Mouse (Mus musculus) neural tube, embryonic 13.5 days (tissue): ENCODE measurements around the gene Dnah8. TPM values are rescaled to one million over a fixed set of nuclear protein-coding genes. Genes with fewer than 3 reads are reported as not detected.

Source experiments
- ATAC-seq: fragments of 200-750 bp; cut with Nextera tagmentation; 2 replicates; pipeline ENCODE4 v1.8.0; 2017; ENCODE audit warnings: low read depth, mild to moderate bottlenecking, moderate TSS enrichment, moderate library complexity
- H3K27ac ChIP-seq: fragments of 300-500 bp; sonication (generic); replicated peaks from 2 replicates; pipeline ENCODE4 v1.5.1; 2015; ENCODE audit warnings: moderate library complexity, mild to moderate bottlenecking, inconsistent platforms
- H3K27me3 ChIP-seq: fragments of 300-500 bp; sonication (generic); 2 replicates; pipeline ENCODE4 v1.6.1; 2015; ENCODE audit warnings: mild to moderate bottlenecking, inconsistent platforms
- H3K36me3 ChIP-seq: fragments of 300-500 bp; sonication (generic); 2 replicates; pipeline ENCODE4 v1.6.1; 2015; ENCODE audit warnings: mild to moderate bottlenecking, inconsistent platforms
- H3K4me1 ChIP-seq: fragments of 300-500 bp; sonication (generic); replicated peaks from 2 replicates; pipeline ENCODE4 v1.6.1; 2015; ENCODE audit warnings: inconsistent platforms
- H3K4me2 ChIP-seq: fragments of 300-500 bp; sonication (generic); 2 replicates; pipeline ENCODE4 v1.6.1; 2015; ENCODE audit warnings: inconsistent platforms, mild to moderate bottlenecking, moderate library complexity
- H3K4me3 ChIP-seq: fragments of 300-500 bp; sonication (generic); 2 replicates; pipeline ENCODE4 v1.5.1; 2015; ENCODE audit warnings: mild to moderate bottlenecking, inconsistent platforms
- H3K9ac ChIP-seq: fragments of 300-500 bp; sonication (generic); 2 replicates; pipeline ENCODE4 v1.6.1; 2015; ENCODE audit warnings: moderate library complexity, mild to moderate bottlenecking, inconsistent platforms
- H3K9me3 ChIP-seq: fragments of 300-500 bp; sonication (generic); 2 replicates; pipeline ENCODE4 v1.6.1; 2016; ENCODE audit warnings: inconsistent platforms
- WGBS: fragments of 180-500 bp; shearing (Covaris S2); methylation state at CpG from one replicate; pipeline ENCODE4 v1.1.7; 2015; 5-methylcytosine and 5-hydroxymethylcytosine counted together
- polyA plus RNA-seq: library from polyadenylated mRNA; unstranded; fragments of >200 nt; fragmentation: Nextera tagmentation; extraction: Ambion mirVana; gene quantifications from 2 replicates; pipeline ENCODE4 v1.2.1, GENCODE M21; 2015

Gene Dnah8
- polyA plus RNA-seq, 1 experiment from 2014 or later, result 1.2 TPM

DNA sequence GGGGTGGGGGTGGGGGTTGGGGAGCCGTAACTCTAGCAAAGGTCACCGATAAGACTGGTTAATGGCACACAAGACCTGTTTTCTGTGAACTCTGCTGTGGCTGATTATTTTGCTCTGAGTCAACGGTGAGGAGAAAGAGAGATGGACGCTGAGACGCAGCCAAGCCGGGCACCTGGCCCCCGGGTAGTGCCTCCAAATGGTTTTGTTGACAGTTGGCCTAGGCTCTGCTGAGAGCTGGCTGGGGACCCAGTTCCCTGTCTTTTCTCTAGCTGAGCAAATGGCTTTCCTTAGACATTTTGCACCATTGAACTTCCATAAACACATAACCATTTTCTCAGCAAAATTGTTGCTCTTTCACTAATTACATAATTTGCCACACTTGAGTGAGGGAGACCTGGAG is 253.3 kb downstream of the Dnah8 start:
- H3K9me3 ChIP-seq, result no peaks in the 10 kb centered on the region
- no peaks in the 10 kb centered on the region for H3K36me3 ChIP-seq
- H3K4me3 ChIP-seq, result no peak overlapping the region
- 87% methylated on average over 7 of the region's 7 CpGs for whole genome bisulfite sequencing
- H3K4me2 ChIP-seq, result no peak overlapping the region
- no peaks in the 10 kb centered on the region for H3K27me3 ChIP-seq
- ATAC-seq, result no peak
- no peak overlapping the region for H3K9ac ChIP-seq
- no peak overlapping the region for H3K27ac ChIP-seq
- peaks cover 9% of the 10 kb centered on the region for H3K4me1 ChIP-seq

DNA sequence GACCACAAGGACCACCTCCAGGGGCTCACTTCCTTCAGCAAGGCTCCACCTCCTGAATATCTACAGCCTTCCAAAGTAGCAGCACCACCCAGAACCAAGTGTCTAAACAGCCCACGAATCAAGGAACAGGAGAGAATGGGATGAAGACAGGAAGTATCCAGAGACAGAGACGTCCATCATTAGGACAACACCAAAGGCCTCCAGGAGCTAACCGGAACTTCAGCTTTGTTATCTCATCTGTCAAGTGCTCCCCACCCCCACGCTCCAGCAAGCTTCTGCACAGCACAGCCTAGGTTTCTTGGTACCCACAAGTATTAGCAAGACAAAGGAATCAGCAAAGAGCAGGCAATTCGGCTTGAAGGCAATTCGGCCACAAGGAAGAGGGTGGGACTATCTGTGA is 254.5 kb downstream of the Dnah8 start:
- WGBS, result 22% methylated on average over 6 of the region's 6 CpGs
- Histone ChIP-seq H3K27me3 (no peaks in the 10 kb centered on the region), H3K4me2 (no peak overlapping the region), H3K27ac (no peak overlapping the region), H3K4me3 (no peak overlapping the region), H3K36me3 (no peaks in the 10 kb centered on the region), H3K4me1 (peaks cover 16% of the 10 kb centered on the region), H3K9ac (no peak overlapping the region), H3K9me3 (no peaks in the 10 kb centered on the region)
- ATAC-seq, result no peak

GRCm38 (mm10) chr17:30880391-30880790 is 256.2 kb downstream of the Dnah8 start:
- Histone ChIP-seq H3K4me1 (peaks cover 16% of the 10 kb centered on the region), H3K36me3 (no peaks in the 10 kb centered on the region), H3K9ac (no peak overlapping the region), H3K4me2 (no peak overlapping the region), H3K4me3 (no peak overlapping the region), H3K27me3 (no peaks in the 10 kb centered on the region), H3K27ac (no peak overlapping the region), H3K9me3 (no peaks in the 10 kb centered on the region)
- 83% methylated on average over 3 of the region's 3 CpGs for WGBS
- ATAC-seq, result no peak

GRCm38 (mm10) chr17:30881001-30881400 is 256.8 kb downstream of the Dnah8 start:
- H3K4me1 ChIP-seq, result peaks cover 16% of the 10 kb centered on the region
- no peaks in the 10 kb centered on the region for H3K36me3 ChIP-seq
- H3K27me3 ChIP-seq, result no peaks in the 10 kb centered on the region
- H3K4me3 ChIP-seq, result no peak overlapping the region
- ATAC-seq, result no peak
- no peak overlapping the region for H3K9ac ChIP-seq
- 60% methylated on average over 2 of the region's 2 CpGs for WGBS
- no peaks in the 10 kb centered on the region for H3K9me3 ChIP-seq
- H3K4me2 ChIP-seq, result no peak overlapping the region
- no peak overlapping the region for H3K27ac ChIP-seq

DNA sequence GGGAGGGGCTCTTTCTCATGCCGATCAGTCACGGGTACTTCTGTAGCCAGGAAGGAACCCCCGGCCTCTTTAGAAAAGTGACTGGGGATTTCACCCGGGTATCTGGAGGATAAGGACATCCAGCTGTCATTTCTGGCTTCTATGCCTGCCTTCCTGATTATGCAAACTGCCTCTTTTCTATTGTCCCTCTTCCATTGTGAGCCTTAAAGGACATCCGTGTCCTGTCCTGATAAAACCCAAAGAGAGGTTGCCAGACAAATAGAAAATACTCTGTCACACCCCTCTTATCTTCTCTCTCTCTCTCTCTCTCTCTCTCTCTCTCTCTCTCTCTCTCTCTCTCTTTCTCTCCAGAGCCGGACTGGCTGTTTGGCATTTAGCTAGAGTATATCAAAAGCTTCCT is 258.1 kb downstream of the Dnah8 start:
- no peak for ATAC-seq
- no peaks in the 10 kb centered on the region for H3K9me3 ChIP-seq
- H3K9ac ChIP-seq, result 0 out of 2 replicates have a peak overlapping the region, but pooled peaks have one; percentile 3
- peak overlapping the region; percentile 25 for H3K4me2 ChIP-seq
- no peaks in the 10 kb centered on the region for H3K27me3 ChIP-seq
- peaks cover 16% of the 10 kb centered on the region for H3K4me1 ChIP-seq
- no peak overlapping the region for H3K27ac ChIP-seq
- H3K36me3 ChIP-seq, result no peaks in the 10 kb centered on the region
- H3K4me3 ChIP-seq, result no peak overlapping the region
- WGBS, result 2% methylated on average over 6 of the region's 6 CpGs

- Histone ChIP-seq H3K9me3 (no peaks in the 10 kb centered on the region), H3K9ac (no peak overlapping the region), H3K27me3 (no peaks in the 10 kb centered on the region), H3K4me2 (no peak overlapping the region), H3K4me3 (no peak overlapping the region), H3K4me1 (peaks cover 16% of the 10 kb centered on the region), H3K27ac (no peak overlapping the region), H3K36me3 (no peaks in the 10 kb centered on the region)
- ATAC-seq, result no peak
- 79% methylated on average over 8 of the region's 8 CpGs for WGBS
Measured at GRCm38 (mm10) chr17:30883534-30883933, 259.4 kb downstream of the Dnah8 start.

GRCm38 (mm10) chr17:30892086-30892485 is 267.9 kb downstream of the Dnah8 start:
- Histone ChIP-seq H3K9ac (no peak overlapping the region), H3K36me3 (no peaks in the 10 kb centered on the region), H3K4me2 (no peak overlapping the region), H3K9me3 (no peaks in the 10 kb centered on the region), H3K27me3 (no peaks in the 10 kb centered on the region), H3K27ac (0 out of 2 replicates have a peak overlapping the region, but pooled peaks have one; percentile 23), H3K4me3 (no peak overlapping the region), H3K4me1 (peaks cover 10% of the 10 kb centered on the region)
- 0% methylated on average over 1 of the region's 1 CpGs for WGBS
- peak; percentile 43; the same call in 1 of the 2 replicates for ATAC-seq

- no peak overlapping the region for H3K9ac ChIP-seq
- no peak overlapping the region for H3K4me3 ChIP-seq
- no peak overlapping the region for H3K4me2 ChIP-seq
- H3K9me3 ChIP-seq, result no peaks in the 10 kb centered on the region
- ATAC-seq, result no peak
- H3K4me1 ChIP-seq, result peaks cover 10% of the 10 kb centered on the region
- no peak overlapping the region for H3K27ac ChIP-seq
- H3K36me3 ChIP-seq, result no peaks in the 10 kb centered on the region
- H3K27me3 ChIP-seq, result no peaks in the 10 kb centered on the region
- WGBS, result 46% methylated on average over 2 of the region's 2 CpGs
Measured at GRCm38 (mm10) chr17:30892730-30893129, 268.6 kb downstream of the Dnah8 start.

- Histone ChIP-seq H3K4me3 (no peak overlapping the region), H3K4me2 (no peak overlapping the region), H3K27ac (no peak overlapping the region), H3K9me3 (no peaks in the 10 kb centered on the region), H3K9ac (no peak overlapping the region), H3K36me3 (no peaks in the 10 kb centered on the region), H3K4me1 (peaks cover 11% of the 10 kb centered on the region), H3K27me3 (peaks cover 27% of the 10 kb centered on the region)
- WGBS, result 38% methylated on average over 2 of the region's 2 CpGs
- no peak for ATAC-seq
Measured at GRCm38 (mm10) chr17:30897075-30897474, 272.9 kb downstream of the Dnah8 start.

DNA sequence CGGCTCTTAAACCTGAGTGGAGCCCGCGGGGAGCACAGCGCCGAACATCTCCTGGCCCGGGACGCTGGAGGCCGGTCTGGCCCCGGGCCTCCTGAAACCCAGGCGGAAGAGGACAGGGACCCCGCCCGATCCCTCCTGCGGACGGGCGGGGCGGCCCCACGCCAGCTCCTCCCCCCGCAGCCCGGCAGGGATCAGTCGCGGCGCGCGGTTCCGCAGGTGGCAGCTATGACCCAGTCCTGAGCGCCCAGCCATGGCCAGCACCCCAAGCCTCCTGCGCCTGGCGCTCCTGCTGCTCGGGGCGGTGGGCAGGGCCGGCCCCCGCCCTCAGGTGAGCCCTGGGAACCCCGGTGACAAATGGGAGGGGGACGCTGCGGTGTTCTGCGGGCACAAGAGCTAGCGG is 277.5 kb downstream of the Dnah8 start, which contains the start of gene Glp1r:
Gene Glp1r, plus strand, starts transcription at position 191 of the 400 bp plus-strand sequence.
- Histone ChIP-seq H3K9me3 (no peaks in the 10 kb centered on the region), H3K4me2 (peak within 1 kb of the TSS; percentile 87), H3K4me3 (peak within 1 kb of the TSS; percentile 44), H3K36me3 (no peaks in the 10 kb centered on the region), H3K27me3 (peaks cover 43% of the 10 kb centered on the region), H3K9ac (peak within 1 kb of the TSS; percentile 64), H3K4me1 (peaks cover 9% of the 10 kb centered on the region), H3K27ac (no peak within 1 kb of the TSS)
- under 1% methylated on average over 37 of the region's 37 CpGs for WGBS
- ATAC-seq, result no peak

DNA sequence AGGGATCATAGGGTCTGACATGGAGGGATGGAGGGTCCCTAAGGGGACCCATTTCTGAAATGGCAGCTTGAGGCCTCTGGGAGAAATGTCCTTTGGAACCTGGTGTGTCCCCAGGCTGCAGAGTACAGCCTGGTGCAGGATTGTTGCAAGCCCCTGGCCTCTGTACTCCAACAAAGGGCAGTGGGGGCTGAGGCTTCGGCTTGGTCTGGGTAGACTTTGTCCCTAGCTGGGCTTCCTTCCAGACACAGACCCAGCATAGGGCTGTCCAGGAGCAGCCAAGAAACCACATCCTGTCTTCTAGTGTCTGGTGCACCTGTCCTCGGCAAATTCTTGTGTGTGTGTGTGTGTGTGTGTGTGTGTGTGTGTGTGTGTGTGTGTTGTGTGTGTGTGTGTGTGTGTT is 279.9 kb downstream of the Dnah8 start:
- ATAC-seq, result no peak
- Histone ChIP-seq H3K9me3 (no peaks in the 10 kb centered on the region), H3K9ac (no peak overlapping the region), H3K27me3 (peaks cover 56% of the 10 kb centered on the region), H3K4me1 (peaks cover 9% of the 10 kb centered on the region), H3K4me3 (no peak overlapping the region), H3K4me2 (no peak overlapping the region), H3K36me3 (no peaks in the 10 kb centered on the region), H3K27ac (no peak overlapping the region)
- 76% methylated on average over 2 of the region's 2 CpGs for WGBS

- no peak overlapping the region for H3K4me2 ChIP-seq
- no peak overlapping the region for H3K4me3 ChIP-seq
- peaks cover 33% of the 10 kb centered on the region for H3K27me3 ChIP-seq
- no peaks in the 10 kb centered on the region for H3K9me3 ChIP-seq
- peaks cover 19% of the 10 kb centered on the region for H3K4me1 ChIP-seq
- H3K36me3 ChIP-seq, result no peaks in the 10 kb centered on the region
- H3K9ac ChIP-seq, result no peak overlapping the region
- ATAC-seq, result no peak
- 74% methylated on average over 4 of the region's 4 CpGs for WGBS
- H3K27ac ChIP-seq, result no peak overlapping the region
Measured at GRCm38 (mm10) chr17:30907577-30907976, 283.4 kb downstream of the Dnah8 start.
